Mouse (Mus musculus): Measurements from ENCODE around the gene Wdr31. TPM values are rescaled to one million over a fixed set of nuclear protein-coding genes. Genes with fewer than 3 reads are reported as not detected.

The Wdr31 gene
- total RNA-seq, 2 experiments from 2014 or later, result 10.4 to 12.9 TPM

- intact Hi-C loops (cut with DNase I), result no loop called here
- no peak for DNase-seq (ENCODE audit: extremely low spot score in 1 of 2, low spot score in 2 of 2)
These were observed 59.1 kb downstream of the Wdr31 start for GRCm38 (mm10) chr4:62411606-62412005.

- intact Hi-C loops (cut with DNase I), result no loop called here
- no peak for DNase-seq (ENCODE audit: extremely low spot score in 1 of 2, low spot score in 2 of 2)
These were observed 60.4 kb downstream of the Wdr31 start for GRCm38 (mm10) chr4:62410325-62410724.

DNA sequence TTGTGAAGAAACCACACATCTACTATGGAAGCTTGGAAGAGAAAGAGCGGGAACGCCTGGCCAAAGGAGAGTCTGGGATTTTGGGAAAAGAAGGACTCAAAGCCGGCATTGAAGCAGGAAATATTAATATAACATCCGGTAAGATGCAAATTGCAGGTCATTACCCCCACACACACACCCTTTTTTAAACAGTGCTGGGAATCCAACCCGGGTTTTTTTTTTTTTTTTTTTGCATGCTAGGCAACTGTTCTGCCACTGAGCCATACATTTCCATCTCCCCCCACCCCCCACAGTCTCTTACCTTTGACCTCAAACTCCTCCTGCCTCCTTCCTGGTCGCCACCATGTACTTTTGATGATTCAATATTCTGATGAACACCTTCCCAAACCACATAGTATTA lies 61.1 kb downstream of the Wdr31 start:
- intact Hi-C loops (cut with DNase I), result loop anchor here (5.0 kb wide), 2 partner anchors 47 to 202 kb away; partner anchors contain the start of genes Fkbp15 and Slc31a1
- no peak for DNase-seq (ENCODE audit: extremely low spot score in 1 of 2, low spot score in 2 of 2)

DNA sequence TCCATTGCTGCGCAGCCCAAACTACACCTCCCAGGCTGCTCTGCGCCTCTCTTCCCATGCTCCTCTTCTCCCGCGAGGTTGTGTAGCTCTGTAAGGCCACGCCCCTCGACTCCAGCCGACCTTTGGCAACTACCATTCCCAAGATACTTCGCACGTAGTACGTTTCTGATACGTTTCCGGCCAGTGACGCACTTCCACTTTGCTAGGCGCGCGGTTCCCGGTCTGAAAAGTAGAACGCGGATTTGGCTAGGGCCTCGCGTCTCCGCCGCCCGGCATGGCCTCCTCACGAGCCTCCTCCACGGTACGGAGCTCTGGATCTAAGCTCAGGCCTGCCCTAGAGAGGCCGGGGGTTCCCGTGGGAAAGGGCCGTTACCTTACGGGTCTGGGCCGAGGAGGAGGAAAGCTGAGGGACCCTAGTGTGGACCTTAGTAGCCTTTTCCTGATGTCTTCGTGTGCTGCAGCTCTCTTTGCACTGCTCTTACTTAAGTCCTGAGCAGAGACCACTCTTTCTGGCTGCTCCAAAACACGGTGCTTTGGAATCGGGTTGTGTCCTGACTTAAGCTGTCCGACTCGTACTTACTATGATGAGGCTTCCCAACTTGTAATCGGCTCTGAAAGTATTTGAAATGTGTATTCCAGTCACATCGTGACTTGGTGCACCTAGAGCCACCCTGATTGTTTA lies 62.0 kb downstream of the Wdr31 start, which contains the start of the genes Cdc26 and Prpf4:
Gene Cdc26 (minus strand): TSS at position 42 of the 682 bp plus-strand sequence.
Gene Prpf4 (plus strand): TSS at position 197 of the 682 bp plus-strand sequence.
- intact Hi-C loops (cut with DNase I), result loop anchor here (5.0 kb wide), 2 partner anchors 46 to 201 kb away; partner anchors contain the start of genes Fkbp15 and Slc31a1
- DNase-seq (ENCODE audit: extremely low spot score in 1 of 2, low spot score in 2 of 2), result peak; percentile 99

DNA sequence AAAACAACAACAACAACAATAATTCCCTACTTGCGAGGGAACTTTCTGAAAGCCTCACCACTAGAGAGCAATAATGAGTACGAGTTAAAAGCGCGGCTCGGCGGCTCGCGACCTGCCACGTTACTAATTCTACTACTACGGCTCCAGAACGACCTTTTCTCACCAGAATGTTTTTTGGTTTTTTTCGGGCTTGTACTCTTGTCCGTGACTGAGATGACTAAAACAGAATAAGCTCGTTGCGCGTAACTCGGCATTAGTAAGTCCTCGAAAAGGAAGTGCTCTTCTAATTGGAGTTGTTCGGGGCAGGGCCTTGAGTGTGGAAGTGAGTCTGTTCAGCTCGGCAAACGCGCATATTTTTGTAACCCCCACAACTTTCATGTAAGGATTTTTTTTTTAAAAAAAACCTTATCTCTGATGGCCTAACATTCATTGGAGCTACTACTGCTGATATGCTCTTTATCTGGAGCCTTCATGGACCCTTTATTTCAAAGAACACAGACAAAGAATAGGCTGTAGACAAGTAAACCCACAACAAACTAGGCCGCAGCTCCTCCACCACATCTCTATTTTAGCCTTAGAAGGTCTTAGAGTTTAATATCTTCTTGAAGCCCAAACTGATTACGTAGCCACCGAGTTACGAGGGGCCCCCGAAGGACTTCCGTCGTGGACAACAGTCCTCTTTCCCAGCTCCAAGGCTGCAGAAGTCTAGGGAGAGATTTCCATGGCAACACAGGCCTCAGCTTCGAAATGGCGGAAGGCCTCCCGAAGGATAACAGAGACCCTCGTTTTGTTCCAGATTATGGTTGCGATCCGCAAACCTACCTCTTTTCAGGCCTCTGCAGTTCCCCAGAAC lies 62.7 kb downstream of the Wdr31 start:
- intact Hi-C loops (cut with DNase I), result loop anchor here (5.0 kb wide), 2 partner anchors 46 to 201 kb away; partner anchors contain the start of genes Fkbp15 and Slc31a1
- peak; percentile 49 to 57 for DNase-seq (ENCODE audit: extremely low spot score in 1 of 2, low spot score in 2 of 2)

DNA sequence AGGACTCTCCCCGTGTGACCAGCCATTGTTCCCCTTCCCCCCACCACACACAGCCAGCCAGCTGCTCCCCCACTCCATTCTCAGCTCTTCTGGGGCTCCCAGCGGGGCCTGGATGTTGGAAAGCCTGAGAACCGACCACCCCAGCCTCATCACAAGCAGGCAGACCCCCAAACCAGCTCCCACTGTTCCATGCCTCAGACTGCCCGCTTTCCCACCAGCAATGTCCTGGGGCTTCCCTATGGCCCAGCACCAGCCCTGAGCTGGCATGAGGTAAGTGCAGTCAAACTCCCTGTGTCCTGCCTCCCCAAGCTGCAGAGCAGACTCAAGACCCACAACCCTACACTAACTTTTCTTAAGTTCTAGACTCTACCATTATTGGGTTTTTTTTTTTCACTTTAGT lies 64.6 kb downstream of the Wdr31 start:
- DNase-seq (ENCODE audit: extremely low spot score in 1 of 2, low spot score in 2 of 2), result no peak
- intact Hi-C loops (cut with DNase I), result loop anchor here (5.0 kb wide), 2 partner anchors 44 to 199 kb away; partner anchors contain the start of genes Fkbp15 and Slc31a1

DNA sequence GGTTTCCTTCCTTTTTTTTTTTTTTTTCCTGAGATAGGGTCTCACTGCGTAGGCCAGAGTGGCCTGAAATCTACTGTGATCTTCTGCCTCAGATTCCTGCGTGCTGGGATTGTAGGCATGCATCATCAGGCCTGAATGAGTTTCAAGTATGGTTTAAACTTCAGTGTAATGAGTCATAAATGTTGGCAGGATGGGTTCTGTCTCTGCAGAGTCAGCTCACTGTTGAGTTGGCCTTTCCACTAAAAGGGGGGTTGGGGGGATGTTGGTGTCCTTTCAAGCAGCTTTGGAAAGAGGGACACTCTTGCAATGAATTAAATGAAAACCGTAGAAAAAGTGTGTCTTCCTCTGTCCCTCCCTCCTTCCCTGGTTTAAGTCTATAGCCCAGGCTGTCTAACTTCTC lies 71.7 kb downstream of the Wdr31 start:
- no peak for DNase-seq (ENCODE audit: extremely low spot score in 1 of 2, low spot score in 2 of 2)
- intact Hi-C loops (cut with DNase I), result no loop called here

Other genes with a start within 250 kb of the Wdr31 start
- gene Zfp37, start 239.8 kb downstream of the Wdr31 start, total RNA-seq (2021), result 10 to 100 TPM; 22.3 to 22.9 TPM
- gene Slc31a2, start 208.3 kb downstream of the Wdr31 start, total RNA-seq (2021), result 1 to 10 TPM; 8.5 to 9.4 TPM
- 10 to 100 TPM; 37.2 to 38.8 TPM for gene Fkbp15, start 110.3 kb downstream of the Wdr31 start, total RNA-seq (2021)
- 10 to 100 TPM; 32.7 TPM for gene Slc31a1, start 110.2 kb downstream of the Wdr31 start, total RNA-seq (2021)
- 10 to 100 TPM; 43.1 to 52.3 TPM for gene Cdc26, start 62.3 kb downstream of the Wdr31 start, total RNA-seq (2021)
- 10 to 100 TPM; 13.1 to 13.7 TPM for gene Prpf4, start 62.1 kb downstream of the Wdr31 start, total RNA-seq (2021)
- gene Rnf183, start 35.6 kb downstream of the Wdr31 start, total RNA-seq (2021), result not detected
- under 1 TPM; 0.32 to 0.45 TPM for gene Bspry, start 9.2 kb upstream of the Wdr31 start, total RNA-seq (2021)
- gene Hdhd3, start 32.6 kb upstream of the Wdr31 start, total RNA-seq (2021), result 1 to 10 TPM; 8.3 to 8.4 TPM
- 10 to 100 TPM; 27.3 to 30.1 TPM for gene Alad, start 49.0 kb upstream of the Wdr31 start, total RNA-seq (2021)
- gene Pole3, start 54.2 kb upstream of the Wdr31 start, total RNA-seq (2021), result 10 to 100 TPM; 26.2 to 27.1 TPM
- under 1 TPM; 0.19 to 0.26 TPM for gene 4933430I17Rik, start 54.5 kb upstream of the Wdr31 start, total RNA-seq (2021)
- 10 to 100 TPM; 30.5 to 30.6 TPM for gene Rgs3, start 89.0 kb upstream of the Wdr31 start, total RNA-seq (2021)

Measured in left cerebral cortex, postnatal 10 days (tissue).